Mouse (Mus musculus): ENCODE data around the gene Elp5. TPM values are rescaled to one million over a fixed set of nuclear protein-coding genes. Genes with fewer than 3 reads are reported as not detected.

Gene Elp5
- total RNA-seq, 1 experiment from 2014 or later = 71.1 TPM

DNA sequence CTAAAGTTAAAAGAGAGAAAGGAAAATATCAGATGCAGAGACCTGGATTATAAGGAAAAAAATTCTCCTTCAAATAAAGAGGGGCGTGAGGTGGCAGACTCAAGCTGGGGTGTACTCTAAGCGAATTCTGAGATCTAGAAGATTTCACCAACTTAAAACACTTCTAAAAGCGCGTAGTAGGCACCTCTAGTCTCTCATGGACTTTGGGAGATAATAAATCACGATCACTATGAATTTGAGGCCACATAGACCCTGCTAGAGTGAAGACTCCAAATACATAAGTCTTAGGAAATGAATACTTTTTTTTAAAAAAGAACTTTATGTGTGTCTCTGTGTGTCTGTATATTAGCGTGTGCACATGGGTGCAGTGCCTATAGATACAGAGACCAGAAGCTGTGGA, 33.4 kb upstream of the Elp5 start:
- no peak for DNase-seq

DNA sequence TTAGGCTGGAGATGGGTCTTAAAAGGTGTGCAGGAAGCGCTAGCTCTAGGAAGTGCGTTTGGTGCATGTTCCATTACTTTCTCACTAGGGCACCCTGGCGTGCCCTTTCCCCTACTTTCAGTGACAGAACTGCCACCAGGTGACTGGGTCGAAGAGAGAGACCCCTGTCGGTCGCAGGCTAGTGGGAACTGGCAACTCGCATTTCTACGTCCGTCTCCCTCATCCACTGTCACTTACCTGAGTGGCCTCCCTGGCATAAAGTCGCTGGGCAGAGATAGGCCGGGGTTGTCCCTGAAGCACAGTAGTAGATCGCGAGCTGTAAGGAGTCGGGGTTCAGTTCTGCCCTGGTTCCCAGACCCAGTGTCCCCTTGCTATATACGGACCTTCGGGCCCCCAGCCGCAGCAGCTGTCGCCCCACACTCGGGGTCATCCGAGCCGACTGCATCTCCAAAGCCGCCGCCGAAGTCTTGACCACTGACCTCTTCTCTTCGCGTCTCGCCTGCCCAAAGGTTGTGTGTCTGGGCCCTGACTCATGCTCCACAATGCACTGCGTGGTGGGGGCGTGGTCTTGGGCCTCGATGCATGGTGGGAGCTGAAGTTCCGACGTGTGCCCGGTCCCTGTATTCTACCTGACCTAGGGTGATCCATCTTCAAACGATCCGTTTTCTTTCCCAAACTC, 32.7 kb upstream of the Elp5 start, which contains the start of gene Acadvl:
TSS of gene Acadvl (minus strand) at position 532 of the 679 bp plus-strand sequence.
- peak; percentile 90 for DNase-seq

DNA sequence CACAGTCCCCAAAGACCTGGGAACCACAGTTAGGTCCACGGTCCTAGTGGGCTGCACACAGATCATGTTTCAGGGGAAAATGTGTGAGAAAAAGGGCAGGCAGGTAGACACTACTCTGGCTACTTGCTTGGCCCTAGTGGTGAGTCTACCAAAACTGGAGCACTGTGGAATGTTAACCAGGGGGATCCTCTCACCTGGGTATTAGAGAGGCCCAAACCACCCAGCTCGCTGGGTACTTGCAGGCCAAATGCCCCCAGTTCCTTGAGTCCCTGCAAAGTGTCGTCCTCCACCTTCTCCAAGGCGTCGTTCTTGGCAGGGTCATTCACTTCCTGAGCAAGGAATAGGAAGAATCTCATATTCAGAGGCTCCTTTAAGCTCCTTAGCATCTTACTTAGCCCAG, 31.7 kb upstream of the Elp5 start:
- no peak for DNase-seq

DNA sequence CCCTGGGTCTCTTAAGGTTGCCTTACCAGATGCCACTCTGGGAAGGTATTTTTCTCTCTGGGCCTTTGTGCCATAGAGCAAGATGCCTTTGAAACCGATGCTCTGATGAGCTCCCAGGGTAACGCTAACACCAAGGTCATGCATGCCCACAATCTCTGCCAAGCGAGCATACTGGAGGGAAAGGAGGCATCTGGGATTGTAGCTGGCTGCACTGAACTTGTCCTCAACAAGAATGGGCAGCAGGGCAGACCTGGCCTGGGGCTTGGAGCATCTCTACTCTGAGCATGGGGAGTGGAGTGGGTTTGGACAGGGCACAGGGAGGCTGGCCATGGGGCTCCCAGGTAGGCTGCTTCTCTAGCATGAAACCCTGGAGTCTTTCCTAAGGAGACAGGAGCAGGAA, 31.1 kb upstream of the Elp5 start:
- no peak for DNase-seq

DNA sequence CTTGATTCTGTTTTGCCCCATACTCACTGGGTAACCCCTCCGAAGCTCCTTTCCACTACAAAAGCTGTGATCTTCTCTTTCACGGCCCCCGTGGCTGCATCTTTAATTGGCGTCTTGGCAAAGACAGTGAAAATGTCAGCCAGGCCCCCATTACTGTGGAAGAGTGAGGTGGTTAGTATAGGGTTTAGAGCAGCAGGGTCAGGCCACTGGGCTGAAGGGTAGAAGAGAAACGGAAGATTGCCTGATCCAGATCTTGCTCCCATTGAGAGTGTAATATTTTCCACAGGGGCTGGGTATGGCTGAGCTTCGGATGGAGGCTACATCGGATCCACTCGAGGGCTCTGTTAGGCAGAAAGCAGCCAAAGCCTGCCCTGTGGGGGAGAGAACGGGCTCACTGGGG, 30.6 kb upstream of the Elp5 start:
- DNase-seq = no peak

DNA sequence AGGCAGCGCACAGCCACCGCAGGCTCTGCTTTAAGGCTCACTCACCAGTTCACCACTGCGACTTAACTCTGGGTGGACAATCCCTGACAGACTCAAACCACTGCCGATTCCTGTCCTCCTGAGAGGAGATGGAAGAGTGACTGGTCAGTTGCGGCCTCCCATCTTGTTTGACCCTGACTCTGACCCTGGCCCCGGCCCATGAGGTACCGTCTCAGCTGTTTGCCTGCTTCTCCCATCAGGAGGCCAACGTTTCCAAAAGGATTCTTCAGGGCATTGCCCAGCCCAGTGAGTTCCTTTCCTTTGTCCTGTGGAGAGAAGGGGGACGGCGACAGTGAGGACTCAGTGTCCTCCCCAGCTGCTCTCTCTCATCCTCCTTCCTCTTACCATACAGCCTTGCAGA, 28.6 kb upstream of the Elp5 start:
- DNase-seq = no peak

DNA sequence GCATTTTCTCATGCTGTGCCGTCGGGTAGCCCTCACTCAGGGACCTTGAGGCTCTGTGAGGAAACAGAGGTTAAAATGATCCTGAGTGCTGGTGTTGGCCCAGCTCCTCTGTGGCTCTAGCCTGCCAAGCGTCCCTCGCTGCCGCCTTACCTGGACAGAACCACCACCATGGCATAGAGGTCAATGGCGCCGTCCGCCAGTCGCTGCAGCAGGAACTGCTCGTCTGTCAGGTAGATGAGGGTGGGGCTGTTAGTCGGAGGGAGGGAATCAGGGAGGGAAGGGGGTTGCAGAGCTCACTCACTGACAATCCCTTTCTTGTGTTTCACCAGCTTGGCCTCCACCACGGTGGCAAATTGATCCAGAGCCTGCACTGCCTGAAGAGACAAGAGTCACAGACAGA, 28.2 kb upstream of the Elp5 start:
- no peak for DNase-seq

DNA sequence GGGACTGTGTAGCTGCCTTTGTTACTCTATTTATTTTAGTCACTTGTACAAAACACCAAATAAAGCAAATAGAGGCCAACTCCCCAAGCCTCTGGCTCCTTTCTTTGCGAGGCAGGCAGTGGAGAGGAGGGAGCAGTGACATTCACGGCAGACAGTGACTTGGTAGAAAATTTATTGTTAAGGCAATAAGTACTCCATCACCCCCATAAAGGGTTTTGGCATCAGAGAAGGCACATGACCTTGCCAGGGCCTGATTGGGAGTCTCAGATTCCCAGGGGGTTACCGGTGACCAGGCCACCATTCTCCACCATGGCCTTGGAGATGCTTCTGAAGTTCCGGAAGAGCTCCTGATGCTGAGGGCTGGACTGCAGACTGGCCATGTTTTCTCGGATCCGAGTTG, 27.7 kb upstream of the Elp5 start:
- DNase-seq = no peak

DNA sequence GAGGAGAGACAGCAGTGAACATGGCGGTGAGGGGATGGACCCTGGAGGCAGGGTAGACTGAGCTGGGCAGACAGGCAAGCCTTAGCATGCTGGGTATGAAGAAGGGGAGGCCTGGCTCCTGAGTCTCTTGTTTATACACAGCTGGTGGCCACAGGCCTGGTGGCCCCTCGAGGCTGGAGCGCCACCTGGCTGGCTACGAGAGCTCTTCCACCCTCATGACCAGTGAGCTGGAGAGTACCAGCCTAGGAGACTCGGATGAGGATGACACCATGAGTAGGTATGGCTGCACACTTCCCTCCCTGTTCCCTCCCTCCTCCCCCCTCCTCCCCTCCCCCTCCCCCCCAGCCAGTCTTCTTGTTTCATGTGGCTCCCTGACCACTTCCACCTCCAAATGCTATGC, 23.2 kb upstream of the Elp5 start:
- DNase-seq = no peak

DNA sequence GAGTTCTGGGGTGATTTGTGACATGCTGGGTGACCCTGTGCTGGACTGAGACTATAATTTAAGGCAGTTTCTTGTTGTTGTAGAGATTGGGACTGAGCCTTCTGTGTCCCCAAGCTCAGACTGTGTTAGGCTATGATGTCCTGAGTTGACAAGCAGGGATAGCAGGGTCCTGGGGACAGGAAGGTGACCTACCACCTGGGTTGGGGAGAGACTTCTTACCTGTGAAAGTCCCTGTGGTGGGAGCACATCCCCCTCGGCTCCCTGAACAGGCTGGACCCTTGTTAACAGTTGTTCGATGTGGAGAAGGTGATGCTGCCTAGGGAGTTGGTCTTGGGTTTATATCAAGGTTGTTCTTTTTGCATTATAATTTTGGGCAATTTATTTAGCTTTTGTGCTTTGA, 20.2 kb upstream of the Elp5 start:
- no peak for DNase-seq

DNA sequence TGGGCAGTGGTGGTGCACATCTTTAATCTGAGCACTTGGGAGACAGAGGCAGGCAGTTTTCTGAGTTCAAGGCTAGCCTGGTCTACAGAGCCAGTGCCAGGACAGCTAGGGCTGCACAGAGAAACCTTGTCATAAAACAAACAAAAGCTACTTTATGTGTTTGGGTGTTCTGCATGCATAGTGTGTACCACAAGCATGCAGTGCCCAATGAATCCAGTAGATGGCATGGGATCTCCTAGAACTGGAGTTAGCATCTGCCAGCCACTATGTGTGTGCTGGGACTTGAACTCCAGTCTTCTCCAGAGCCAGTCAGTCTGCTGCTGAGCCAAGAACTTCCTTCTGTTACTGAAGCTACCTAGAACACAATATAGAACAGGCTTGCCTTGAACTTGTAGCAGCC, 19.5 kb upstream of the Elp5 start:
- no peak for DNase-seq

DNA sequence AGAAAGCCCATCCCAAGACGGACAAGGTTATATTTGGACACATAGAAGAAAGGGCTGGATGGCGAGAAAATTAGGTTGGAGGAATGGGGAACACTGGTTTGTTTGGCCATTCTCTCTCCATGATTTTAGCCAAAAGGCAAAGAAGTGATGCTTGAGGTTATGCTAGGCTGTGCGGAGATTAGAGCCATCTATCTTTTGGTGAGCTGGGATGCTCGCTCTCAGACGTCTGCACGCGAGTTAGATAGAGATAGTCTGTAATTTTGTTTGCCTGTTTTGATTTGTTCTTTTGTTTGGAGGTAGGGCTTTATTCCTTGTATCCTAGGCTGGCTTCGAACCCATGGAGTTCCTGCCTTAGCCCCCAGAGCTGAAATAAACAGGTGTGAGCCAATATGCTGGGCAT, 18.8 kb upstream of the Elp5 start:
- no peak for DNase-seq

DNA sequence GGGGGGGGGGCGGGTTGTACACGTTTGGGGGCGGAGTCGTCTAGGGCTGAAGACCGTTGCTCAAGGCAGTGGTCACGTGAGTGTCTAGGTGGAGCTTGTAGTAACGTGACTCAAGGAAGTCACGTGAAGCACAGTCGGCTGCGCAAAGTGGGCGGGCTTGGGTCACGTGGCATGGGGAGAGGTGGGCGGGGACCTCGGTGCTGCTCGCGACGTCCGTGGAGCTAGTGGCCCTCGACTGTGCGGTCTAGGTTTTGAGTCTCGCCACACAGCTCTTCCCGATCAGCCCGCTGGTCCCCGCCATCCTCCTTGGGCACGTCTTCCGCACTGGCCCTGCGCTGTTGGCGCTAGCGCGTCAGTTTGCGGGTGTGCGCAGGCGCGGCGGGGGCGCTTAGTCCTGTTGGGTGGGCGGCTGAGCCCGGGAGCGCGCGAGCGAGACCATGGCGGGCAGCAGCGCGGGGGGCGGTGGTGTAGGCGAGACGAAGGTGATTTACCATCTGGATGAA, 18.1 kb upstream of the Elp5 start, which contains the start of gene Dvl2:
TSS of gene Dvl2 (plus strand) at position 200 of the 503 bp plus-strand sequence.
- DNase-seq = peak; percentile 92

DNA sequence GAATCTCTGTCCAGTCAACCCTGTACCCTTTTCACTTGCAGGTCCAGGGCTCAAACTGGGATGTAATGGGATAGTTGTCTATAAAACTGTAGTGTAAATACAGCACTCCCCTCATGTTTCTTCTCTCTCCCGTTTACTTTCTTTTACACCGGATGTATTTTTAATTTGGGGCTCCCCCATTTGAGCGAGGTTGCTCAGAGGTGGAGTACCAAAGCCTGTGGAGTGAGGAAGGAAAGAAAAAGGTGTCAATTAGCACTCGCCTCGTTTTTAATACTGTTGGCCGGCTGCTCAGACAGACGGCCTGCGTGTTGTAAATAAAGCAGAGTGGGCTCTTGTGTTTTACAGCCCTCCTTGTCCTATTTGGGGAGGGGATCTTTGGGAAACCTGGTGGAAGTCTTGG, 17.3 kb upstream of the Elp5 start:
- DNase-seq = no peak

DNA sequence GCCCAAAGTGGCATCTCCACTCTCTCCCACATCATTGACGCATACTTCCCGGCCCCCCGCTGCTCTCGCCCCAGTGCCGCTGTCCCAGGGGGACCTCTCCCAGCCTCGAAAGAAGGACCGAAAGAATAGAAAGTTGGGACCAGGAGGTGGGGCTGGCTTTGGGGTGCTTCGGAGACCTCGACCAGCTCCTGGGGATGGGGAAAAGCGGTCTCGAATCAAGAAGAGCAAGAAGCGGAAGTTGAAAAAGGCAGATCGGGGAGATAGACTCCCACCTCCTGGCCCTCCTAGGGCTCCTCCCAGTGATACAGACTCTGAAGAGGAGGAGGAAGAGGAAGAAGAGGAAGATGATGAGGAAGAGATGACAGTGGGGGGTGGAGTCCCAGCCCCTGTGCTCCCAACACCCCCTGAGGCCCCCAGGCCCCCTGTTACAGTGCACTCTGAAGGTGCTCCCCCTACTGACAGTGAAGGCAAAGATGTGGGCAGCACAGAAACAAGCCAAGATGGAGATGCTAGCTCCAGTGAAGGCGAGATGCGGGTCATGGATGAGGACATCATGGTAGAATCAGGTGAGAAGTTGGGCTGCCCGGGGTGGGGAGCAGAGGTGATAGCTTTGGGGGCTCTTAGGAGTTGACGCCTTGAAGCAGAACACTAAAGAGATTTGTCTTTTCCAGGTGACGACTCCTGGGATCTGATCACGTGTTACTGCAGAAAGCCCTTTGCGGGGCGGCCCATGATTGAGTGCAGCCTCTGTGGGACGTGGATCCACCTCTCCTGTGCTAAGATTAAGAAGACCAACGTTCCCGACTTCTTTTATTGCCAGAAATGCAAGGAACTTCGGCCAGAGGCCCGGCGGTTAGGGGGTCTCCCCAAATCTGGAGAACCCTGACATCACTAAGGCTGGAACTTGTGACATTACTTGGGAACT, 16.5 kb upstream of the Elp5 start:
- no peak for DNase-seq

DNA sequence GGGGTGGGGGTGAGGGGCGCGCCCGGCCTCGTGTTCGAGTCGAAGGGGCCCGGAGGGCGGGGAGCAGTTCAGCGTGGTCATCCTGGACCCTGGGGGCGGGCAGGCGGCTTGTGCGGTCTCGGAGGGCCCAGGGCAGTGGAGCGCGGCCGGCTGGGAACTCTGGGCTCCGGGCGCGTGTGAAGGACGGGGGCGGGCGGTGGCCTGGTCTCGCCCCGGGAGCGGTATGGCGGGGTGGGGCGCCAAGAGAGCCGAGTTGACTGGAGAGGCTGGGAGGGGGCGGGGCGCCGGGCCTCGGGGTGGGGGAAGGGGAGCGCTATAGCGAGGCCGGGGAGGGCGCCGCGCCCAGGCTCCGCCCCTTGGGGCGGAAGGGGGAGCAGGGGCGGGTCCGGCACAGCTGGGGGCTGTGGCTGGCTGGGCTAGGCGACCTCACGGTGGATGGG, 14.8 kb upstream of the Elp5 start:
- DNase-seq = peak; percentile 95

DNA sequence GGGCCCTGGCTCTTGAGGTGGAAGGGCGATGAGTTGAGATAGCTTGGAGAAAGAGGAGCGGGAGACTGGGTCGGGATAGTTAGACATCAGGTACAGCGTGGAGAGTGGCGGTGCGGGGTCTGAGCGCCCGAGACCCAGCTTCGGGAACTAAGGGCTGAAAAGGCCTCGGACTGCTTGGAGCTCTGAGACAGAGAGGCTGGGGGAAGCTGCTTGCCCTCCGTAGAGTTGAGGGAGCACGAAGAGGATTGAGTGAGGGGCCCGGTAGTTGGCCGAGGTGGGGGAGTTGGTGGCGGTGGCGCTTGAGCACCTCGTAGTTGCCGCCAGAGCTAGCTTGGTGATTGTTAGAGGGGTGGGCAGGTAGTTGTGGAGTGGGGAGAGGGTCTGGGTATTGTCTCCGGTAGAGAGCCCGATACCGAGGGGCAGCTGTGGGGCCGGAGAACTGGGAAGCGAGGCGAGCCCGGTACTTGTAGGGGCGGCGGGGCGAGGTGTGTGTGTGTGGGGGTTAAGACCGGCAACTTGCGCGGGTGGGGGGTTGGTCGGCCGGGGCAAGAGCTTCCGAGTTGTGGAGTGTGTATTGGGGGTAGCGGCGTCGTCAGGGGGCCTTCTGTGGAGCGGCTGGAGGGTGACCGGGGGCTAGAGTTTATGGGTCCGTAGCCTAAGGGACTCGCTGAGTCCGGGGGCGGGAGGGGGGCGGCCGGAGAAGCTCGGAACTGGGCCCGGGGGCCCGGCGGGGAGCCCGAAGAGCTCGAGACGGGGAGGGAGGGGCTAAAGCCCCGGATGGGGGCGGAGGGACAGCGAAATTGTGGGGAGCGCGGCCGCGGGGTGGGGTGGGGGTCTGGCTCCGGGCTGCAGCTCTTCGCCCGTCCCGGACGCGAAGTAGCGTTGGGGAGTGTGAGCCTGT, 14.1 kb upstream of the Elp5 start:
- peak; percentile 68 for DNase-seq

DNA sequence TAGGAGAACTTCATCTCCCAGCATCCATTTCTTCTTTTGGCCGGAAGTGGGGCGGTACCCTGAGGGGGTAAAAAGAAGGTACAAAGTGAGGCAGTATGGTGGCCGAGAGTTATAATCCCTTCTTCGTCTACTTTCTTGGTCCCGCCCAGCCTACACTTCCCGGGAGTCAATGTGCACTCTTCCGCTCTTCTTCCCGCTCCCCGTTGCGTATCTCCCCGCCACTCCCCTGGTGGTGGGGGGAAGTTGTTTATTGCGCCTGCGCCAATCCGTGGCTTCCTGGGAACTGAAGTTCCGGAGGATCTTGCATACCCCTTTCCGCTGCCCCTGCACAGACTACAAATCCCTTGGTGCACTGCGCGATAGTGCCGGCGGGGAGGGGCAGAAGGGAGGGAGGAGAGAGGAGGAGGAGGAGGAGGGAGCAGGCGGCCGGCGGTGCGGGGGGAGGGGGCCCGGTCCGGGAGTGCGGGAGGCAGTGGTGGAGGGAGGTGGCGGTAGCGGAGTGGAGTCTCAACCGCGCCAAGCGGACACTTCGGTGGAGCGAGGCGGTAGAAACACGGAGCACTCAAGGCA, 13.2 kb upstream of the Elp5 start, which contains the start of gene Phf23:
TSS of gene Phf23 (plus strand) at position 387 of the 570 bp plus-strand sequence.
- peak; percentile 96 for DNase-seq

DNA sequence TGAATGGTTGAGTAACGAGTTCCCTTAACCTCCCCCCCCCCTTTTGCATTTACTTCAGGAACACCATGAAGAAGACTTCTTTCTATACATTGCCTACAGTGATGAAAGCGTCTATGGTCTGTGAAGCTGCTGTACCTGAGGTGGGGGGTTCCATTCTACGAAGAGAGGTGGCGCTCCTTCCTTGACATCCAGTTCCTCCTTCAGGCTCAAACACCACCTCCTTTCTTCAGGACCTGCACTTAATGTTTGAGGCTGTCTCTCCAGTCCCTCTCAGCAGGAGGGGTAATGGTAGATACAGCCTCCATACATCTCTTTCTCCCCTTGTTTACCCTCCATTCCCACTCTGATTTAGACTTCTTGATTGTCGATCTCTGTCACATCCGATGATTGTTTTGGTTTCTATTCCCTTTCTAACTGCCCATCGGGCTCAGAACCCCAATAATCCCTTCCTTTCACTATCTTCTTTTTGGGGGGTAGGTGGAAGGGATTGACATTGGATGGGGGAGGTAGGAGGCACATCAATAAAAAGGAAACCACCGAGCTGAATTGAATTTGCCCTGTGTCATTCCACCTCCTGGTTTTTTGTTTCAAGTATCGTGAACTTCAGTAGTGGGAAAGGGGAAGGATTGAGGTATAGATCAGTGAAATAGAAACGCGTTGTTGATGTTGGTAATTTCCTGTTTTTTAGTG, 12.2 kb upstream of the Elp5 start:
- no peak for DNase-seq

DNA sequence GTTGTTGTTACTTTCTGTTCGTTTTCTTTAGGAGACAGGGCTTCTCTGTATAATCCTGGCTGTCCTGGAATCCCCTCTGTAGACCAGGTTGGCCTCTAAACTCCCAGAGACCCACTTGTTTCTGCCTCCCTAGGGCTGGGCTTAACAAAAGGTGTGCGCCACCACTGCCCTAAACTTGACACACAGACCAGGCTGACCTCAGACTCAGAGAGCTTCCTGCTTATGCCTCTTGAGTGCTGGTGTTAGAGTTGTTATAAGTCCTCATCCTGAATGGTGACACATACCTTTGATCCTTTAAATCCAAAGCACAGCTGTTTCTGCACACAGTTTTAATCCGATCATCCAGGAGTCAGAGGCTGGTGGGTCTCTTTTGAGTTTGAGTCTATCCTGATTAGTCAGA, 10.6 kb upstream of the Elp5 start:
- no peak for DNase-seq

DNA sequence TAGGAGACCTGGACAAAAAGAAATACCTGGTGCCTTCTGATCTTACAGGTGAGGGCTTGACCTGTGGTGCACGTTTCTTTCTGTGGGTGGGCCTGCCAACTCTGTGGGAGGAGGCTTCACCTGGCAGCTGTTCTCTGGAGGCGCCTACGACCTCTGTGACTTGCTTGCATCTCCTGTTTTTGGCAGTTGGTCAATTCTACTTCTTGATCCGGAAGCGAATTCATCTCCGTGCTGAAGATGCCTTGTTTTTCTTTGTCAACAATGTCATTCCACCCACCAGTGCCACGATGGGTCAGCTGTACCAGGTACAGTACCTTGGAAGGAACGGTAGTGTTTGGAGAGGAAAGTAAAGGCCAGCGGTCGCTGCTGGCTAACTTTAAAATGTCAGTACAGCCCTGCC, 10.1 kb upstream of the Elp5 start:
- no peak for DNase-seq
